Mouse (Mus musculus) forelimb bud, embryonic 11.5 days (tissue): ENCODE data around the gene Plp2.

Experiments
- DNase-seq: peaks from one replicate; pipeline ENCODE4 v3.0.0-alpha.2; 2012; ENCODE audit warnings: low read depth, low spot score

Gene Plp2

DNA sequence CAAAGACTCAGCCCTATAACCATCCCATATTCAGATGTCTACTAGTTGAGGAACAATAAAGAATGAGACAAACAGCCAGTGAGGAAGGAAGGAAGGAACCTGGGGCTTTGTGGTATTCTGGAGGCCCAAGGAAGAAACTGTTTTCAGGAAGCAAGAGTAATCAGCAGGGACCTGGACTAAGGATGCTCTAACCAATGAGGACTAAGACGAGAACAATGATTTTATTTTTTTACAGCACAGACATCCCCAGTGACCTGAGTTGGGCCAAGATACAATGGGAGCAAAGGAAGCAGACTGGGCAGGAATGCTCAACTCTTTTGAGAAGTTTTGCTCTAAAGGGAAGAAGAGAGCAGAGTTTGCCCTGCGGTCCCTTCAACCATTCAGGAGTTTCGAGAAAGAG, 8.3 kb downstream of the Plp2 start:
- DNase-seq: no peak

DNA sequence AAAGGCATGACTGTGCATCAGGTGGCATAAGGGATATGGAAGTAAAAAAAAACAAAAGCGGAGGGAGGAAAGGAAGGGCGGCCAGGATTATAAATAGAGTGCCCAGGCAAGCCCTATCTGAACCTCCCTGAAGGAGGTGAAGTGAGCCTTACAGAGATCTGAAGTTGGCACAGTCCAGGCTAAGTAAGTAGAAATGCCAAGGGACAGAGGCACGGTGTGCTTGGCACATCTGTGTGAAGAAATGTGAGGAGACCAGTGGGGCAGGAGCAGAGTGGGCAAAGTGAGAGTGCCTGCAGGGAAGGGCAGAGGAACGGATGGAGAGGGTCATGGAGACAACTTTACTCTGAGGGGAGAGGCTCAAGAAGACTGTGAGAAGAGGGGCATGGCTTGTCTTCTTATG, 10.1 kb downstream of the Plp2 start:
- DNase-seq: no peak

DNA sequence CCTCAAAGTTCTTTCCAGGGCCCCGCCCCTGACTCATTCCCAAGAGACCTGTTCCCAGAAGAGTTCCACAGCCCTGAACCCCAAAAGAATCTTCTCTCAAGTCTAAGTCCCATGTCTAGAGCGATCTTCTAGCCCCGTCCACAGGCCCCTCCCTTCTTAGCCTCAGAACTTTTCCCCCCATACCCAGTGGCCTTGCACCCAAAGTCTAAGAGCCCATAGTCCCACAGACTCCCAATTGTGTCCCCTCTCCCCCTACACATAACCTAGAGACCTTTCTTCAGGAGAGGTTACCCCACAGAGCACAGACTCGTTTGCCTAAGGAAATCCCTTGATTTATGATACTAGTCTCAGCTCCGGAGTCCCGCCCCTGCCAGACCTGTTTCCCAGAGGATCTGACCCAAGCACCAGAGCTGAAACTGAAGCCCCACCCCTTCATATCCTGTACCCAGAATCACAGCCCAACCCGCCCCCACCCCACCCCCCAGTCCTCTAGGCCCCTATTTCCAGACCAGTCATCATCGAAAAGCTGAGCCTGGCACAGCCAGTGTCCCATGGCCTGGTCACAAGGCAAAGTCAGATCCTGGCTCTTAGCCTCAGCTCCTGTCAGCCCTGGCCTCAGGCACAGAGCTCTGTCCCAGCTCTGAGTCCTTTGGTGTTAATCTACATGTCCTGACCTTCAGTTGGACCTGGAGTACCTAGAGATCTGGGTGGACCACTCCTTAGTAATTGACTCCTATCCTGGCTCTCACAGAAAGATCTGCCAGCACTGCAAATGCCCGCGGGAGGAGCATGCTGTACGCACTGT, 12.2 kb downstream of the Plp2 start:
- DNase-seq: no peak

DNA sequence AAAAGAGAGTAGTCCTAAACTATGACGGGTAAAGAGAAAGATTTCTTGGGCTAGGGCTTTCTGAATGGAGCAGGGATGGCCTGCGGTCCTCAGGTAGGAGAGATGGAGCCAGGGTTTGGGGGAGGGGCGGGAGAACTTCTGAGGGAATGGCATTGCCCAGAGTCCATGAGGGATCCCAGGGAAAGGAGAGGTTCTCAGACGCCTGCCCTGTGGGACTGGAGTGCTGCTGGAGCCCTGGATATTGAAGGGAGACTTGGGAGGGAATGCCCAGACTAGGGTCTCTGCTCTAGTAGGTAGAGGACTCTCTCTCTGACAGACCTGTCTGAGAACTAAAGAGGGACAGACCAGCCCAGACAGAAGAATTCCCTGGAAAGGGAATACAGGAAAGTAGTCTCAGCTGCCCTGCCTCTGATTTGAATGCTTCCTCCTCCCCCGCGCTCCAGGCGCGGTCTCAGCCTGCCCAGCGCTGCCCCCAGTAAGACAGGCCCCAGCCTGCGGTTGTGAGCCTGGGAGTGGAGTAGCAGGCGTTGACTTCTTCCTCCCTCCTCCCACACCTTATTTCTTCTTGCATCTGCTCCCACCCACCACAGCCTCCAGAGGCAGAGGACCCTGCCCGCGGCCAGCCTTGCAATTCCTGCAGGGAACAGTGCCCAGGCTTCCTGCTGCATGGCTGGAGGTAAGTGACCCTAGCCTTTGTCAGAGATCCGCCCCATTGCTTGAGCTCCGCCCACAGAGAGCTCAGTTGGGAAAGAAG, 13.0 kb downstream of the Plp2 start:
- no peak for DNase-seq

DNA sequence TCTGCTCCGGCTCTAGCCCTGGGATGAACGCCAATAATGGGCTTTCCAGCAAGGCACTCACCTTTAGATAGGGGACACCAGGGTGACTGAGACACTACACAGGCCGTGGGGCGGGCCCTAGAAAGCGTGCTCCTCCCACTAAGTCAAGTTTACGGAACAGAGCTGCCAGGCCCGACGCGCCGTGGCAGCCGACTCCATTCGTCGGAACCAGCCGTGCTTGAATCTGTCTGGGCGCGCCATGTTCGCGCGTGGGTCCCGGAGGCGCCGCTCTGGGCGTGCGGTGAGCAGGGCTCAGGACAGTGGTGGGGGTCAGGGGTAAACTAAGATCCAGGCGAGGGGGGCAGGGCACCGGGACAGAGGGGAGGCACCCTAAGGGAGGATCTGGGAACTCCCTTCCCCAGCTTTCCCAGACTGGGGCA, 14.0 kb downstream of the Plp2 start, which contains the start of gene Prickle3:
Gene Prickle3, plus strand, starts transcription at position 40 of the 419 bp plus-strand sequence.
- no peak for DNase-seq

DNA sequence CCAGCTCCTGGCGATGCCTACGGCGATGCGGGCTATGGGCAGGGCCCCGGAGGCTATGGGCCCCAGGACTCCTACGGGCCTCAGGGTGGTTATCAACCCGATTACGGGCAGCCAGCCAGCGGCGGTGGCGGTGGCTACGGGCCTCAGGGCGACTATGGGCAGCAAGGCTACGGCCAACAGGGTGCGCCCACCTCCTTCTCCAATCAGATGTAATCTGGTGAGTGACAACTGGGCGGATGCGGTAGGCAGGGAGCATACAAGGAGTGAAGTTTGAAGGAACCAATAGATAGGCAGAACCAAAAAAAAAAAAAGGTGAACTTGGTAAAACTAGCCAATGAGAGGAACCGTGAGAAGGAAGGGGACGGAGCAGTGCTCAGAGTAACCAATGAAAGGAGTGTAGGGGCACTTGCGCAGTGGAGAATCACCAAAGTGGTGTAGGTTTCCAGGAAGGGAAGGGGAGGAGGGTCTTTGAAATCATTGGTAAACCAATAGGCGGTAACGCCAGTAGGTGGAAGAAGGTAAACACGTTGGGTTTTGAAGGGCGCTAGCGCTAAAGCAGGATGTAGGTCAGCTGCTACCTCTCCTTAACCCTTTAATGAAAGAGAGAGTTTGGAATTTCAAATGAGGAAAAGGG, 22.4 kb downstream of the Plp2 start:
- DNase-seq: peak; percentile 90

DNA sequence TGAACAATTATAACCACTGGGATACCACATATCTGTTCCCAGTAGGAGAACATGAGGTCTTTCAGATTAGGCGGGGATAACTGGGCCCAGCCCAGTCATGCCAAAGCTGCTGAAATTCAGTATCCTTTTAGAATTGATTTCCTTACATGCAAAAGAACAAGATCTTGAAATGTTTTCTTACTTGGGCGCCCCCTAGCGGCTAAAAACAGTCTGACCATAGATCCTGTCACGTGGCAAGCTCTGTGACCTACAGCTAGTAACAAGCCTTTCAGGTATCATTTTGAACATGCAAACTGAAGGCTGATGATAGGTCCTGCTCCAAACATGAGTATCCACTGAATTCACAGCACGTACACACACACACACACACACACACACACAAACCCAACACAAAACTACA, 25.8 kb downstream of the Plp2 start:
- DNase-seq: peak; percentile 69

DNA sequence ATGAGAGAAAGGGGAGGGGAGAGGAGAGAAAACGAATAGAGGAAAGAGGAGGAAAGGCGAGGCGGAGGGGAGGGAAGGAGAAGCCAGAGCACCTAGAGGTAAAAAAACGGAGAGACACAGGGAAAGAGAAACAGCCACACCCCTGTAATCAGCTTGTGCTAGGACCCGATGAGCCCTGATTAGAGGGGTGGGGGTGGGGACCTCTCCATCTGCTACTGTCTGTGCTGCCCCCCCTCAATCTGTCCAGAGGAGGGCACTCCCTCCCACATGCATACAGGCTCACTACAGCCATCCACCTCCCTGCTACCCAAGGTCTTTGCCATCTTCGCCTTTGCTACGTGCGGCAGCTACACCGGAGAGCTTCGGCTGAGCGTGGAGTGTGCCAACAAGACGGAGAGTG, 30.4 kb downstream of the Plp2 start:
- DNase-seq: no peak

DNA sequence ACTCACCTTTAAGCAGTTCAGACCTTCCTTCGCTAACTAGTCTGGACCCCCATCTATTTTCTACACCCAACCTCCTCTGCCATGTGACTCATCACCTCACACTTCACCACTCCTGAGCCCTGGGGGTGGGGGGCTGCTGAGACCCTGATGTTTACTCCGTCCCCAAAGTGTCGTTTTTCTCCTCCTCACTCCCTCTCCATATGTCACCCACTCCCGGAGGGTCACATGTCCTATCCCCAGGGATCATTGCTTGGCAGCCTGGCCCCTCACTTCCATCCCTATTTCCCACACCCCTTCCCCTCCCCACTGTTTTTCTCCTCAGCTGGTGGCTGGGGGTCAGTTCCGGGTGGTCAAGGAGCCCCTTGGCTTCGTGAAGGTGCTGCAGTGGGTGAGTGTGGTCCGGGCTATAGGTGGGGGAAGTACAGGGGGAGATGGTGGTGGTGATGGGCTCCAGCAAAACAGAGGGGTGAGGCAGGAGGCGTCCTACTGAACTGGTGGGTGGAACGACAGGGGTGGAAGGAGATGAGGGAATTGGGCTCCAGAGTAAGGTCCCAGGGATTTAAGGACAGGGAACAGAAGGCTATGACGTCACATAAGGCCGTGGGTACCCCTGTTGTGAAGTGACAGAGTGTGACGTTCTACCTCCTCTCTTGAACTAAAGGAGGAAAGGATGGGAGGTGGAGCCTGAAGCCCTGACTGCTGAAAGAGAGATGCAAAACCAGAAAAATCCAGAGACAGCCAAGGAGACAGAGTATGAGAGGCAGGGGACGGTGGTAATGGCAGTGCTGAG, 31.5 kb downstream of the Plp2 start:
- DNase-seq: no peak

DNA sequence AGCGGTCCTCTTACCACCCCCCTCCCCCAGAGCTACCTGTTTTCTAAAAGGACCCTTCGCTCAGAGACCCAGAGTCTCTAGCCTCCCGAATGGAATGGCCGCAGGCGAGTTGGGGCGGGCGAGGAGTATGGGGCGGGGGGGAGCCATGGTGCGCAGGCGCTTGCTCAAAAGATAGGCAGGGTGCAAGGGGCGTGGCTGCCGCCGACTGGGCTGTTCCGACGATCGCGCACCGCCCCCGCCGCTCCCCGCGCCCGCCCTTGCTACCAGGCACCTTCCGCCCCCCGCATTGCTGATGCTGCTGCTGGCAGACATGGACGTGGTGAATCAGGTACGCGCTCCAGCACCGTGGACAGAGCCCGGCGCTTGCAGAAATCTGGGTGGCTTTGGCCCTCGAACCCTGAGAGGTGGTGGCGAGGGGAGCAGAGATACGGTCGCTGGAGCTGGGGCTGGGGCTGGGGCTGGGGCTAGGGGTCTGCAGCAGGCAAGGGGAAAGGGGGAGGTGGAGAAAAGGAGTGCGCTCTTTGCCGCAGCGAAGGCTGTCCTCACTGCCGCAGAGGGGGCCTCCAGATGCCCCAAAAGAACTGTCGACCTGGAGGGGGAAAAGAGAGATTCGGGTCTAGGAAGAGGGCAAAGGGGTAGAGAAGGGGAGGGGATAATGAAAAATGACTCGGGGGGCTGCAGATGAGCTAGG, 32.6 kb downstream of the Plp2 start, which contains the start of gene Syp:
Gene Syp, plus strand, starts transcription at position 71 of the 691 bp plus-strand sequence.
- peak; percentile 77 for DNase-seq

DNA sequence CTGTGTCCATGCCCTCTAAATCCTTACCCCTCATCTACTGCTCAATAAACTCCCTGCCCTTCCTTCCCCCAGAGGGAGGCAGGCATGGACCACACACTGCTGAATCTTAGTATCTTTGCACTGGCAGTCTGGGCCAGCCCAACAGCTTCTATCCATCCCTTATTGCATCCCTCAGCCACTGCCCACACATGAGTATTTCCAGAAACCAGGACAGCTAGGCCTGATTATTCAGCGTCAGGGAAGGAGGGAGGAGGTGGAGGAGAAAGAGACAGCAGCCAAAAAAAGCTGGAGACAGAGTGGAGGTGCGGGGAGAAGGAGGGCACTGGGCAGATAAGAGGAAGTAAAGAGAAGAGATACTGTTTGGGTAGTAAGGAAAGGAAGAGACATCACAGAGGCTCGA, 36.1 kb downstream of the Plp2 start:
- DNase-seq: no peak

DNA sequence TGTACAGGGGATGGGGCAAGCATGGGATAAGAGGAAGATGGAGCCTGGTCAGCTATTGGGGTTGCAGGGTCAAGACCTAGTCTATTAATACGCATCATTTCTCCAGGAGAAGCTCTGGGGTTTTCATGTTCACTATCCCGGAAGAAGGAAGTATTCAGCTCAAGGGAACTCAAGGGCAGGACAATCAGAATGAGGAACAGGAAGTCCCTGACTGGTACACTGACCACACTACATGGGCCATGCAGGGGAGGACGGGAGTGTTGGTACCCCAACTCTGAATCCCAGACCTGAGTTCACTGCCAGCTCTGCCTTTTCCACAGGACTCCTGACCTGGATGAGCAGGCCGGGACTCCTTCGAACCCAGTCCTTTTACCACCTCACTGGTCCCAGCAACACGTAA, 38.6 kb downstream of the Plp2 start:
- no peak for DNase-seq
